Mouse (Mus musculus) adrenal gland, postnatal 4 days (tissue): Measurements from ENCODE around the gene Man2a2. TPM values are rescaled to one million over a fixed set of nuclear protein-coding genes. Genes with fewer than 3 reads are reported as not detected.

Experiments
- DNase-seq, 2 experiments: peaks; one replicate each; pipeline ENCODE4 v3.0.0; 2021 to 2022; ENCODE audit warnings: low spot score in 2 of 2, mixed read lengths in 2 of 2
- long read RNA-seq, 2 experiments: library from polyadenylated mRNA; stranded (forward); transcript quantifications; one replicate each; pipeline ENCODE4 v2.0.0; 2021
- total RNA-seq, 2 experiments: library from RNA; stranded (reverse); gene quantifications; 2 replicates each; pipeline ENCODE4 v1.2.3; 2021

Man2a2 gene
- total RNA-seq: 100 to 1,000 TPM; 106 to 111 TPM
- long read RNA-seq, experiment 1, full-length matches to known transcripts: 2 of 14 reads
- long read RNA-seq, experiment 1, partial matches to known transcripts: 7 of 14 reads
- long read RNA-seq, experiment 1, other reads (novel, unspliced or antisense): 5 of 14 reads
- long read RNA-seq, experiment 2, full-length matches to known transcripts: 5 of 35 reads
- long read RNA-seq, experiment 2, partial matches to known transcripts: 16 of 35 reads
- long read RNA-seq, experiment 2, other reads (novel, unspliced or antisense): 14 of 35 reads

- peak; percentile 64 for DNase-seq
Measured at GRCm38 (mm10) chr7:80371041-80371751, at the start of gene Man2a2. Gene Man2a2, minus strand, starts transcription at chr7:80371375.

- no peak for DNase-seq
Measured at GRCm38 (mm10) chr7:80420586-80420985, 49.4 kb upstream of the Man2a2 start.

- no peak for DNase-seq
Measured at GRCm38 (mm10) chr7:80419278-80419677, 48.1 kb upstream of the Man2a2 start.

GRCm38 (mm10) chr7:80418036-80418435, 46.9 kb upstream of the Man2a2 start:
- no peak for DNase-seq

GRCm38 (mm10) chr7:80417601-80418000, 46.4 kb upstream of the Man2a2 start:
- DNase-seq: no peak

GRCm38 (mm10) chr7:80416969-80417368, 45.8 kb upstream of the Man2a2 start:
- no peak for DNase-seq

- DNase-seq: no peak
Measured at GRCm38 (mm10) chr7:80414303-80414855, 43.2 kb upstream of the Man2a2 start.

GRCm38 (mm10) chr7:80413512-80414302, 42.5 kb upstream of the Man2a2 start:
- no peak for DNase-seq

GRCm38 (mm10) chr7:80412781-80413180, 41.6 kb upstream of the Man2a2 start:
- no peak for DNase-seq

- no peak for DNase-seq
Measured at GRCm38 (mm10) chr7:80412279-80412678, 41.1 kb upstream of the Man2a2 start.

- no peak for DNase-seq
Measured at GRCm38 (mm10) chr7:80410380-80410779, 39.2 kb upstream of the Man2a2 start.

GRCm38 (mm10) chr7:80407712-80408111, 36.5 kb upstream of the Man2a2 start:
- no peak for DNase-seq

- DNase-seq: no peak
Measured at GRCm38 (mm10) chr7:80406186-80406585, 35.0 kb upstream of the Man2a2 start.

GRCm38 (mm10) chr7:80405188-80405695, 34.1 kb upstream of the Man2a2 start, which contains the start of gene Furin:
Gene Furin, minus strand, starts transcription at chr7:80405436.
- DNase-seq: no peak

- DNase-seq: no peak
Measured at GRCm38 (mm10) chr7:80404101-80404894, 33.1 kb upstream of the Man2a2 start.

GRCm38 (mm10) chr7:80403551-80403950, 32.4 kb upstream of the Man2a2 start:
- no peak for DNase-seq

GRCm38 (mm10) chr7:80402651-80403321, 31.6 kb upstream of the Man2a2 start:
- peak; percentile 32 to 54 for DNase-seq

GRCm38 (mm10) chr7:80401860-80402641, 30.9 kb upstream of the Man2a2 start:
- DNase-seq: no peak
